Mouse (Mus musculus) heart, postnatal 14 days (tissue): Measurements from ENCODE around the gene Ankrd35. TPM values are rescaled to one million over a fixed set of nuclear protein-coding genes. Genes with fewer than 3 reads are reported as not detected.
"Not testable (repeated sequence)": the region's sequence is repeated elsewhere in the genome, so short reads cannot be mapped to it uniquely, and the experiment has no call there.

Source experiments
- DNase-seq, 2 experiments: peaks; one replicate each; pipeline ENCODE4 v3.0.0; 2021 to 2022
- intact Hi-C: fragments of 180-260 bp; cut with DNase I; formaldehyde crosslinking; loops from one replicate; pipeline ENCODE4 v1.15.1; 2025
- total RNA-seq, 2 experiments: library from RNA; stranded (reverse); gene quantifications; 2 replicates each; pipeline ENCODE4 v1.2.3; 2021

Gene Ankrd35
- total RNA-seq, 2 experiments from 2014 or later: 0.84 to 0.93 TPM

DNA sequence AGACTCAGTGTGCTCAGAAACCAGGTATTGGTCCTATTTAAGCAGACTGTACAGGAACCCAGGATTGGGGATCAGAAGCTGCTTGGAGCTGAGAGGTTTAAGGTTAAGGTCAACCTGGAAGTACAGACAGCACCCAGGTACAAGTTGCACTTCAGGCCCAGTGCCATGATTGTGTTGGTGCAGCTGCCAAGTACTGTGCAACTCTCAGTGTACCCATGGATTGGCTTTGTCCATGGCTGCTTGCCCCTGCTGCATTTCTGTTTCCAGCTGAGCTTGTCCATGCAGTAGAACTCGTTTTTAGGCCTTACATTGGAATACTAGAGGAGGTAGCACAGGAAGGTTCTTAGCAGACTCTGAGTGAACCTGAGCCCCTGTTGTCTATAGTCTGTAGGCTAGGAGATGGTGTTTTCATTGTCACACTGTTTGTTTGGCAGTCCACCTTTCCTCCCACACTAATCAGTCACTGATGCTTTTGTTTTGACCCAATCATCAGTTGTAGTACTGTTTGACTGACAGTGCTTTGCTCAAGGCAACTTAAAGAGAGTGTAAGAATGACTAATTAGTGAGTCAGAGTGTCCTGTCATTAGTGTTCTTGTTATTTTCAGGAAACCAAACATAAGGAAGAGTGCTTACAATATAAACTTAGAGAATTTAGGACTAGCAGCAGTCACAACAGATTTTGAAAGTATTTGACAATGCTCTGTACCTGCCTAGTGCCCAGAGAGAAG, 67.2 kb downstream of the Ankrd35 start:
- intact Hi-C loops: loop anchor here (5.0 to 10.0 kb wide), 2 partner anchors 40 to 148 kb away; no protein-coding TSS in a partner anchor
- no peak for DNase-seq

DNA sequence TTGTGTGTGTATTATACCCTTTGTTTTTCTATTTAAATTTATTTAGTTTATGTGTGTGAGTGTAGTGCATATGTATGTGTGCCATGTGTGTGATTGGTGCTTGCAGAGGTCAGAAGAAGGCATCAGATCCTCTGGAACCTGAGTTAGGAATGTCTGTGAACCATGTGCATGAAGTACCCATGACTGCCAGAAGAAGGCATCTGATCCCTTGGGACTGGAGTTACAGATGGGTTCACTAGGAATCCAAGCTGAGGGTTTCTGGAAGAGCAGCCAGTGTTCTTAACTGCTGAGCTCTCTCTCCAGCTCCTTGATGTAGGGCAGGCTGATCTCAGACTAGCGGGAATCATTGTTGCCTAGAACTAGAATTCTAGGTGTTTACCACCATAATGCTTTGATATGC, 68.1 kb downstream of the Ankrd35 start:
- intact Hi-C loops: loop anchor here (5.0 to 10.0 kb wide), 2 partner anchors 39 to 147 kb away; no protein-coding TSS in a partner anchor
- DNase-seq: no peak

GRCm38 (mm10) chr3:96740279-96740678, 70.3 kb downstream of the Ankrd35 start:
- not testable (repeated sequence) for DNase-seq

More at GRCm38 (mm10) chr3:96740279-96740678, 70.3 kb downstream of the Ankrd35 start:
- intact Hi-C loops: not testable (repeated sequence)

Other genes with a start within 250 kb of the Ankrd35 start
- gene BC107364, start 217.8 kb upstream of the Ankrd35 start, total RNA-seq: not detected
- gene Hfe2, start 145.0 kb upstream of the Ankrd35 start, total RNA-seq: 100 to 1,000 TPM; 219 to 221 TPM
- gene Txnip, start 112.2 kb upstream of the Ankrd35 start, total RNA-seq: 100 to 1,000 TPM; 512 to 552 TPM
- gene Gm16253, start 93.1 kb upstream of the Ankrd35 start, total RNA-seq: 1 to 10 TPM; 3.7 to 4.5 TPM
- gene Polr3gl, start 76.0 kb upstream of the Ankrd35 start, total RNA-seq: 10 to 100 TPM; 21.8 to 25.3 TPM
- gene Ankrd34a, start 73.5 kb upstream of the Ankrd35 start, total RNA-seq: 1 to 10 TPM; 1.3 to 1.8 TPM
- 10 to 100 TPM; 28.3 to 28.6 TPM for gene Lix1l, start 69.0 kb upstream of the Ankrd35 start, total RNA-seq
- 10 to 100 TPM; 37.9 to 40.5 TPM for gene Rbm8a, start 40.2 kb upstream of the Ankrd35 start, total RNA-seq
- 10 to 100 TPM; 30.5 to 30.7 TPM for gene Pex11b, start 34.8 kb upstream of the Ankrd35 start, total RNA-seq
- under 1 TPM in 1 of 2 experiments, not detected in 1; 0.17 TPM for gene Gm42957, start 34.7 kb upstream of the Ankrd35 start, total RNA-seq
- 1 to 10 TPM in 1 of 2 experiments, under 1 TPM in 1; 0.85 to 1.2 TPM for gene Itga10, start 24.5 kb upstream of the Ankrd35 start, total RNA-seq
- 10 to 100 TPM; 18.1 to 22.1 TPM for gene Pias3, start 26.3 kb downstream of the Ankrd35 start, total RNA-seq
- gene Nudt17, start 38.4 kb downstream of the Ankrd35 start, total RNA-seq: 1 to 10 TPM; 2.1 to 2.2 TPM
- 10 to 100 TPM; 21.8 to 24.3 TPM for gene Polr3c, start 57.5 kb downstream of the Ankrd35 start, total RNA-seq
- gene Rnf115, start 57.5 kb downstream of the Ankrd35 start, total RNA-seq: 10 to 100 TPM; 20.7 to 23.2 TPM
- gene Pdzk1, start 159.2 kb downstream of the Ankrd35 start, total RNA-seq: under 1 TPM in 1 of 2 experiments, not detected in 1; 0.12 TPM
- gene Cd160, start 159.2 kb downstream of the Ankrd35 start, total RNA-seq: not detected
- 10 to 100 TPM; 12.2 to 18.4 TPM for gene Gja5, start 234.6 kb downstream of the Ankrd35 start, total RNA-seq
- 10 to 100 TPM; 19.0 to 21.0 TPM for gene Gpr89, start 235.2 kb downstream of the Ankrd35 start, total RNA-seq